Mouse (Mus musculus): ENCODE results near the gene Mark3. TPM values are rescaled to one million over a fixed set of nuclear protein-coding genes. Genes with fewer than 3 reads are reported as not detected.

Mark3 gene
- polyA plus RNA-seq, 1 experiment from 2014 or later, result 50.8 TPM

DNA sequence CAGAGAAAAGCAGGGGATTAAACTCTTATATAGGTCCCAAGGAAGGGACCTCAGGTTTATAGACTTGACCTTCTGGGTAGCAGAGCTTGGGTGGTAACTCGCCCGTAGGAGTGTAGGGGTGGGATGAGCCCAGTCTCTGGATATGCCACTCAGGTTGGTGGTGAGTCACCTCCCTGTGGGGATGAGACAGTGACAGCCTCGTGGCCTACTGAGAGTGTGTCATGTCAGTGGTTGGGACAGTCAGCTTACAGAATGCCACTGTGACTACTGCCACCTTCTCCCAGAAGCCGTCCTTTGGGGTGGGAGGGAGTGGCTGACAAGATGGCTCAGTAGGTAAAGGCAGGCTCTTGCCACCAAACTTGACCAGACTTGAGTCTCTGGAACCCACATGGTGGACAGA lies 112.1 kb downstream of the Mark3 start:
- Histone ChIP-seq H3K9me3 (ENCODE audit: control insufficient read depth, low read length) (no peaks in the 10 kb centered on the region), H3K4me1 (ENCODE audit: control insufficient read depth in 2 of 2, insufficient read depth in 2 of 2, low read length in 2 of 2) (peaks cover 49 to 63% of the 10 kb centered on the region in 2 experiments), H3K27ac (replicated peaks in 1 of 2; ENCODE audit: control insufficient read depth in 1 of 2, insufficient read depth in 1 of 2, low read depth in 2 of 2, low read length in 2 of 2) (peak overlapping the region; percentile 94 to 99), H3K36me3 (ENCODE audit: control insufficient read depth, insufficient read depth, low read length) (peaks cover 9% of the 10 kb centered on the region; the same call in 1 of the 2 replicates), H3K9ac (ENCODE audit: low read length) (peak overlapping the region; percentile 65), H3K4me2 (ENCODE audit: low read length) (no peak overlapping the region), H3K4me3 (ENCODE audit: control insufficient read depth in 1 of 2, insufficient read depth in 1 of 2, low read depth in 1 of 2, low read length in 2 of 2) (no peak overlapping the region), H3K27me3 (ENCODE audit: control insufficient read depth, insufficient read depth, low read length) (no peaks in the 10 kb centered on the region)
- no peak for ATAC-seq (ENCODE audit: insufficient number of reproducible peaks, insufficient read depth, low FRiP score, low read depth)
- WGBS, result 76% methylated on average over 4 of the region's 4 CpGs

GRCm38 (mm10) chr12:111687350-111688068 lies 113.2 kb downstream of the Mark3 start:
- Histone ChIP-seq H3K9ac (ENCODE audit: low read length) (peak overlapping the region; percentile 65), H3K27me3 (ENCODE audit: control insufficient read depth, insufficient read depth, low read length) (no peaks in the 10 kb centered on the region), H3K27ac (replicated peaks in 1 of 2; ENCODE audit: control insufficient read depth in 1 of 2, insufficient read depth in 1 of 2, low read depth in 2 of 2, low read length in 2 of 2) (peak overlapping the region; percentile 94 to 99), H3K4me2 (ENCODE audit: low read length) (peak overlapping the region; percentile 15), H3K4me1 (ENCODE audit: control insufficient read depth in 2 of 2, insufficient read depth in 2 of 2, low read length in 2 of 2) (peaks cover 47 to 56% of the 10 kb centered on the region in 2 experiments), H3K9me3 (ENCODE audit: control insufficient read depth, low read length) (no peaks in the 10 kb centered on the region), H3K4me3 (ENCODE audit: control insufficient read depth in 1 of 2, insufficient read depth in 1 of 2, low read depth in 1 of 2, low read length in 2 of 2) (no peak overlapping the region), H3K36me3 (ENCODE audit: control insufficient read depth, insufficient read depth, low read length) (0 out of 2 replicates have a peak, but pooled peaks cover 4% of the 10 kb centered on the region)
- peak; percentile 82 for ATAC-seq (ENCODE audit: insufficient number of reproducible peaks, insufficient read depth, low FRiP score, low read depth)
- 6% methylated on average over 14 of the region's 14 CpGs for WGBS

- Histone ChIP-seq H3K27me3 (ENCODE audit: control insufficient read depth, insufficient read depth, low read length) (no peaks in the 10 kb centered on the region), H3K9me3 (ENCODE audit: control insufficient read depth, low read length) (no peaks in the 10 kb centered on the region), H3K4me2 (ENCODE audit: low read length) (peak overlapping the region; percentile 15), H3K9ac (ENCODE audit: low read length) (peak overlapping the region; percentile 65; the same call in 1 of the 2 replicates), H3K36me3 (ENCODE audit: control insufficient read depth, insufficient read depth, low read length) (0 out of 2 replicates have a peak, but pooled peaks cover 4% of the 10 kb centered on the region), H3K4me1 (ENCODE audit: control insufficient read depth in 2 of 2, insufficient read depth in 2 of 2, low read length in 2 of 2) (peaks cover 48 to 51% of the 10 kb centered on the region in 2 experiments), H3K4me3 (ENCODE audit: control insufficient read depth in 1 of 2, insufficient read depth in 1 of 2, low read depth in 1 of 2, low read length in 2 of 2) (no peak overlapping the region), H3K27ac (replicated peaks in 1 of 2; ENCODE audit: control insufficient read depth in 1 of 2, insufficient read depth in 1 of 2, low read depth in 2 of 2, low read length in 2 of 2) (peak overlapping the region; percentile 94 to 99)
- no peak for ATAC-seq (ENCODE audit: insufficient number of reproducible peaks, insufficient read depth, low FRiP score, low read depth)
- 14% methylated on average over 2 of the region's 2 CpGs for WGBS
Measured at GRCm38 (mm10) chr12:111688069-111688428, 113.7 kb downstream of the Mark3 start.

DNA sequence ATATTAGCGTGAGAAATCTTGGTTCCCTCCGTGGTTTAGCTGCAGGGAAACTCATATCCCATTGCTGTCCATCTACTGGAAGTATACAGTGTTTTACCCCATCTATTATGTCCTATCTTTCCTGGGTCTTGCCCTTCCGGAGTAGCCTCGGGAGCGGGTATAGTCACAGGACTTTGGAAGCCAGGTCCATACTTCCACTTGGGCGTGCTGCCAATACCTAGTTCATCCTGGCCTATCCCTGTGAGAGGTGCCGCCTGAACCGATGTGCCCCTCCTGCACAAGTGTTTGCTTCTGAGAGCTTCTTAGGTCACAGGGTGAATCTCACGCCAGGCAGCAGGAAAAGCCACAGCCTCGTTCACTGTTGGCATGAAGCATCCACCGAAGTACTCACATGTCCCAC lies 115.1 kb downstream of the Mark3 start:
- Histone ChIP-seq H3K4me2 (ENCODE audit: low read length) (no peak overlapping the region), H3K9me3 (ENCODE audit: control insufficient read depth, low read length) (no peaks in the 10 kb centered on the region), H3K27ac (replicated peaks in 1 of 2; ENCODE audit: control insufficient read depth in 1 of 2, insufficient read depth in 1 of 2, low read depth in 2 of 2, low read length in 2 of 2) (peak overlapping the region in 1 of 2 experiments; percentile 24; a peak in 1 of 4 replicates), H3K27me3 (ENCODE audit: control insufficient read depth, insufficient read depth, low read length) (no peaks in the 10 kb centered on the region), H3K36me3 (ENCODE audit: control insufficient read depth, insufficient read depth, low read length) (no peaks in the 10 kb centered on the region), H3K4me3 (ENCODE audit: control insufficient read depth in 1 of 2, insufficient read depth in 1 of 2, low read depth in 1 of 2, low read length in 2 of 2) (no peak overlapping the region), H3K9ac (ENCODE audit: low read length) (no peak overlapping the region; the same call in 1 of the 2 replicates), H3K4me1 (ENCODE audit: control insufficient read depth in 2 of 2, insufficient read depth in 2 of 2, low read length in 2 of 2) (peaks cover 51 to 54% of the 10 kb centered on the region in 2 experiments)
- 59% methylated on average over 11 of the region's 11 CpGs for WGBS
- ATAC-seq (ENCODE audit: insufficient number of reproducible peaks, insufficient read depth, low FRiP score, low read depth), result no peak

GRCm38 (mm10) chr12:111691346-111691872 lies 117.1 kb downstream of the Mark3 start:
- H3K27ac ChIP-seq (replicated peaks in 1 of 2; ENCODE audit: control insufficient read depth in 1 of 2, insufficient read depth in 1 of 2, low read depth in 2 of 2, low read length in 2 of 2), result no peak overlapping the region
- no peaks in the 10 kb centered on the region for H3K9me3 ChIP-seq (ENCODE audit: control insufficient read depth, low read length)
- H3K27me3 ChIP-seq (ENCODE audit: control insufficient read depth, insufficient read depth, low read length), result no peaks in the 10 kb centered on the region
- H3K4me1 ChIP-seq (ENCODE audit: control insufficient read depth in 2 of 2, insufficient read depth in 2 of 2, low read length in 2 of 2), result peaks cover 54 to 58% of the 10 kb centered on the region in 2 experiments
- H3K4me3 ChIP-seq (ENCODE audit: control insufficient read depth in 1 of 2, insufficient read depth in 1 of 2, low read depth in 1 of 2, low read length in 2 of 2), result no peak overlapping the region
- H3K9ac ChIP-seq (ENCODE audit: low read length), result no peak overlapping the region
- 26% methylated on average over 5 of the region's 5 CpGs for WGBS
- ATAC-seq (ENCODE audit: insufficient number of reproducible peaks, insufficient read depth, low FRiP score, low read depth), result no peak
- H3K4me2 ChIP-seq (ENCODE audit: low read length), result no peak overlapping the region
- no peaks in the 10 kb centered on the region for H3K36me3 ChIP-seq (ENCODE audit: control insufficient read depth, insufficient read depth, low read length)

GRCm38 (mm10) chr12:111692899-111693298 lies 118.6 kb downstream of the Mark3 start:
- Histone ChIP-seq H3K27ac (replicated peaks in 1 of 2; ENCODE audit: control insufficient read depth in 1 of 2, insufficient read depth in 1 of 2, low read depth in 2 of 2, low read length in 2 of 2) (no peak overlapping the region), H3K9ac (ENCODE audit: low read length) (0 out of 2 replicates have a peak overlapping the region, but pooled peaks have one; percentile 21), H3K4me3 (ENCODE audit: control insufficient read depth in 1 of 2, insufficient read depth in 1 of 2, low read depth in 1 of 2, low read length in 2 of 2) (no peak overlapping the region), H3K4me1 (ENCODE audit: control insufficient read depth in 2 of 2, insufficient read depth in 2 of 2, low read length in 2 of 2) (peaks cover 39 to 44% of the 10 kb centered on the region in 2 experiments), H3K36me3 (ENCODE audit: control insufficient read depth, insufficient read depth, low read length) (no peaks in the 10 kb centered on the region), H3K27me3 (ENCODE audit: control insufficient read depth, insufficient read depth, low read length) (no peaks in the 10 kb centered on the region), H3K4me2 (ENCODE audit: low read length) (no peak overlapping the region), H3K9me3 (ENCODE audit: control insufficient read depth, low read length) (no peaks in the 10 kb centered on the region)
- 88% methylated on average over 5 of the region's 5 CpGs for WGBS
- ATAC-seq (ENCODE audit: insufficient number of reproducible peaks, insufficient read depth, low FRiP score, low read depth), result no peak

- Histone ChIP-seq H3K36me3 (ENCODE audit: control insufficient read depth, insufficient read depth, low read length) (no peaks in the 10 kb centered on the region), H3K9me3 (ENCODE audit: control insufficient read depth, low read length) (no peaks in the 10 kb centered on the region), H3K9ac (ENCODE audit: low read length) (peak overlapping the region; percentile 59; the same call in 1 of the 2 replicates), H3K4me3 (ENCODE audit: control insufficient read depth in 1 of 2, insufficient read depth in 1 of 2, low read depth in 1 of 2, low read length in 2 of 2) (no peak overlapping the region), H3K4me1 (ENCODE audit: control insufficient read depth in 2 of 2, insufficient read depth in 2 of 2, low read length in 2 of 2) (peaks cover 33 to 38% of the 10 kb centered on the region in 2 experiments), H3K27me3 (ENCODE audit: control insufficient read depth, insufficient read depth, low read length) (no peaks in the 10 kb centered on the region), H3K27ac (replicated peaks in 1 of 2; ENCODE audit: control insufficient read depth in 1 of 2, insufficient read depth in 1 of 2, low read depth in 2 of 2, low read length in 2 of 2) (peak overlapping the region in 1 of 2 experiments; percentile 19; a peak in 2 of 4 replicates), H3K4me2 (ENCODE audit: low read length) (peak overlapping the region; percentile 3)
- peak; percentile 35; the same call in 1 of the 2 replicates for ATAC-seq (ENCODE audit: insufficient number of reproducible peaks, insufficient read depth, low FRiP score, low read depth)
- 51% methylated on average over 18 of the region's 18 CpGs for WGBS
Measured at GRCm38 (mm10) chr12:111693341-111694270, 119.3 kb downstream of the Mark3 start.

Data from heart, embryonic 14.5 days (tissue).